Mouse (Mus musculus) ES-E14 (cell line): ENCODE measurements around the gene Paxx. TPM values are rescaled to one million over a fixed set of nuclear protein-coding genes. Genes with fewer than 3 reads are reported as not detected.

Experiments used
- DNase-seq: peaks from one replicate; pipeline ENCODE4 v3.0.0-alpha.2; 2013; ENCODE audit warnings: low read depth, low spot score
- H3K27ac ChIP-seq: 2 replicates; pipeline ENCODE4 v1.5.1; 2012; ENCODE audit warnings: low read depth, mild to moderate bottlenecking, low read length, moderate library complexity, mixed read lengths; ENCODE audit not compliant: poor library complexity, insufficient read depth, severe bottlenecking
- H3K36me3 ChIP-seq: 2 replicates; pipeline ENCODE4 v1.6.1; 2012; ENCODE audit warnings: mild to moderate bottlenecking, low read length, moderate library complexity, mixed read lengths; ENCODE audit not compliant: control insufficient read depth, poor library complexity, insufficient read depth, severe bottlenecking
- H3K4me1 ChIP-seq, 2 experiments: fragments of 150-350 bp in 1 of 2; sonication (generic) in 1 of 2; 2 replicates each; pipeline ENCODE4 v1.6.1; 2012; ENCODE audit warnings: low read length in 2 of 2, mild to moderate bottlenecking in 1 of 2, mixed read lengths in 1 of 2; ENCODE audit not compliant: control insufficient read depth in 2 of 2, insufficient read depth in 2 of 2, poor library complexity in 1 of 2
- H3K4me3 ChIP-seq, 2 experiments: fragments of 150-350 bp in 1 of 2; sonication (generic) in 1 of 2; 2 replicates each; pipeline ENCODE4 v1.5.1; 2012; ENCODE audit warnings: low read length in 2 of 2, low read depth in 1 of 2, mild to moderate bottlenecking in 1 of 2, mixed read lengths in 1 of 2; ENCODE audit not compliant: insufficient read depth in 1 of 2, poor library complexity in 1 of 2, severe bottlenecking in 1 of 2
- H3K9ac ChIP-seq: 2 replicates; pipeline ENCODE4 v1.6.1; 2012; ENCODE audit warnings: low read depth, mild to moderate bottlenecking, low read length, mixed read lengths; ENCODE audit not compliant: poor library complexity, insufficient read depth, severe bottlenecking
- H3K9me3 ChIP-seq: fragments of 150-350 bp; sonication (generic); 2 replicates; pipeline ENCODE4 v1.6.1; 2012; ENCODE audit warnings: low read depth, mild to moderate bottlenecking, low read length; ENCODE audit not compliant: control insufficient read depth, insufficient read depth
- CHD2 ChIP-seq: IDR thresholded peaks from 2 replicates; pipeline ENCODE4 v1.6.1; 2014; ENCODE audit warnings: mild to moderate bottlenecking, low read depth, low read length, inconsistent platforms
- HCFC1 ChIP-seq: IDR thresholded peaks from 2 replicates; pipeline ENCODE4 v1.6.1; 2012; ENCODE audit warnings: low read length, inconsistent platforms, borderline replicate concordance; ENCODE audit not compliant: insufficient read depth
- MAFK ChIP-seq: IDR thresholded peaks from 2 replicates; pipeline ENCODE4 v1.6.1; 2014; ENCODE audit warnings: mild to moderate bottlenecking, low read depth, low read length, inconsistent platforms; ENCODE audit not compliant: insufficient read depth
- ZC3H11A ChIP-seq: IDR thresholded peaks from 2 replicates; pipeline ENCODE4 v1.6.1; 2012; ENCODE audit warnings: low read depth, mild to moderate bottlenecking, inconsistent platforms, low read length, borderline replicate concordance
- ZNF384 ChIP-seq: IDR thresholded peaks from 2 replicates; pipeline ENCODE4 v1.6.1; 2012; ENCODE audit warnings: low read depth, low read length, inconsistent platforms
- in situ Hi-C, 2 experiments: fragments of 600-800 bp; cut with MboI; formaldehyde crosslinking; loops; one replicate each; pipeline ENCODE4 v1.15.1; 2025; ENCODE audit warnings: low sequenced_read_pairs in 2 of 2, inconsistent platforms in 1 of 2; ENCODE audit not compliant: unreplicated experiment in 2 of 2
- total RNA-seq: library from RNA; depleted of rRNA; stranded (reverse); fragments of 300-350 nt; gene quantifications from 2 replicates; pipeline ENCODE4 v1.2.3, GENCODE M21; 2012

The Paxx gene
- total RNA-seq, 1 experiment = 4.8 TPM

- no peak for DNase-seq
- H3K9me3 ChIP-seq = no peaks in the 10 kb centered on the region
- no peak overlapping the region for H3K4me3 ChIP-seq
- in situ Hi-C loops = no loop called here
- no peak overlapping the region for H3K27ac ChIP-seq
- no peak overlapping the region for H3K9ac ChIP-seq
- no peaks in the 10 kb centered on the region for H3K4me1 ChIP-seq
- TF ChIP-seq CHD2 = no peak
- no peak for TF ChIP-seq HCFC1
- TF ChIP-seq MAFK = no peak
- TF ChIP-seq ZNF384 = no peak
- no peak for TF ChIP-seq ZC3H11A
- no peaks in the 10 kb centered on the region for H3K36me3 ChIP-seq
Measured at GRCm38 (mm10) chr2:25468962-25469915, 8.3 kb upstream of the Paxx start.

DNA sequence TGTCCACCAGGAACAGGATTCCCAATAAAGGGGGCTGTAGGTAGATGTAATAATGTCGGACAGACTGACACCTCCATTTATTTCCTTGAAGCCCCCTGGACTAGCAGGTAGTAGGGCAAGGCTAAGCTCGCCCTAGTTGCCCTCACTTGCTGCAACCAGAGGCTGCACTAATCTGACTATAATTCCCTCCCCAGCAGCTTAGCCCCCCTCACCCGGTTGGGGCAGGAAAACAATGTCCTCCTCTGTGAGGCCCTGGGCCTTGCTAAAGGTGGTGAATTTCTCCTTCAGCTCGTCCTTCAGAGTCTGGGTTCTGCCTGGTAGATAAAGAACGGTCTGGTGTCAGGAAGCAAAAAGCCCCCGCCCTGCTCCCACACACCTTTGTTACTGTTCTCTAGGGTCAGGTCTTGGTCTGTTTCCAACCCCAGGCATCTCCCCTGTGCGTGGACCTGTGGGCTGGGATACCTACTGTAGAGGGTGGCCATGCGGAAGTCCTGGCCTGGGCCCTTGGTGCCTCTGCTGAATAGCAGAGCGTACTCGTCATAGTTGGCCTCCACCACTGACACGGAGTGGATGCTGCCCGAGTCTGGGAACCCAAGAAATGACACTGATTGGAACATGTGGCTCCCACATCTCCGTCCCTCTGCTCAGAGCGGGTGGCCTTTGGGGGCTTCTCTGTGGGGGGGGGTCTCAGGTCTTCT lies 6.9 kb upstream of the Paxx start:
- Histone ChIP-seq H3K9me3 (no peaks in the 10 kb centered on the region), H3K36me3 (no peaks in the 10 kb centered on the region), H3K9ac (no peak overlapping the region), H3K4me3 (no peak overlapping the region), H3K4me1 (no peaks in the 10 kb centered on the region), H3K27ac (no peak overlapping the region)
- in situ Hi-C loops = no loop called here
- no peak for TF ChIP-seq MAFK
- TF ChIP-seq ZC3H11A = no peak
- no peak for TF ChIP-seq HCFC1
- TF ChIP-seq ZNF384 = no peak
- no peak for TF ChIP-seq CHD2
- no peak for DNase-seq

DNA sequence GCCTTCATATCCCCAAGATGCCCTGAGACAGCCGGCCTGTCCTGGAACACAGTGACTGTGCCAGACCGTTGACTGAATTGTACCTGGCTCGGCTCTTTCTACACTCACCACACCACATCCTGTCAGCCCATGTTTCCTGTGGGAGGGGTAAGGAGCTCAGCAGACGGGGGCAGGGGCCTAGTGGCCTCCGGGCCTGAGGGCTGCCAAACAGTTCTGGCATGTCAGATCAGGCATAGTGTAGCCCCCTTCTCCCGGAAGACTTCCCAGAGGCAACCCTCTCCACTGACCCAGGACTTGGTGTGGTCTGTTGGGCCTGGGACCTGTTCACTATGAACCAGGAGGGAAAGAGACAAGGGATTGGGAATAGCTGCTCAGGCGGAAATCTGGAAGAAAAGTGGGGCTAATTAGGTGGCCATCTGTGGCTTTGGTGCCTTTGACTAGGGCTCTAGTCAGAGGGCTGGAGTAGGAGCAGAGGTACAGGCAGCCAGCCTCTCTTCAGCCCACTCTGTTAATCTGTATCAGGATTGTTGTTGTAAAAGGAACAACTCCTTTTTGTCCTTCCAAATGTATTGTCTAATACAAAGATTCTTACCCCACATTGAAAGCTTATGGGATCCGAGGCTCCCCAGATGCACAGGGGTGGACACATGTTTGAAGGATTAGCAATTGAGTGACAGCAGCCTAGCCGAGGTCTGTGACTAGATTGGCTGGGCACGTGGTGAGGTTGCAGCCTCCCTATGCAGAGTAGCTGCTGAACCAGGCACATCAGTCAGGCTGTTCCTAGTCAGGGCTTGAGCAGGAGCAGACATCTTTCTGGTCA lies 5.1 kb upstream of the Paxx start:
- H3K9ac ChIP-seq = no peak overlapping the region
- H3K4me1 ChIP-seq = peaks cover 0 to 3% of the 10 kb centered on the region in 2 experiments; a peak in 1 of 4 replicates
- no peaks in the 10 kb centered on the region for H3K36me3 ChIP-seq
- no peak for DNase-seq
- no peak overlapping the region for H3K4me3 ChIP-seq
- in situ Hi-C loops = no loop called here
- H3K27ac ChIP-seq = no peak overlapping the region
- no peaks in the 10 kb centered on the region for H3K9me3 ChIP-seq
- TF ChIP-seq ZNF384 (no peak), MAFK (no peak), CHD2 (no peak), ZC3H11A (no peak), HCFC1 (no peak)

GRCm38 (mm10) chr2:25465256-25465655 lies 4.4 kb upstream of the Paxx start:
- Histone ChIP-seq H3K4me3 (no peak overlapping the region), H3K9ac (no peak overlapping the region), H3K4me1 (peaks cover 0 to 3% of the 10 kb centered on the region in 2 experiments; a peak in 1 of 4 replicates), H3K9me3 (no peaks in the 10 kb centered on the region), H3K27ac (no peak overlapping the region), H3K36me3 (no peaks in the 10 kb centered on the region)
- no peak for DNase-seq
- in situ Hi-C loops = no loop called here
- TF ChIP-seq HCFC1 (no peak), MAFK (no peak), ZNF384 (no peak), ZC3H11A (no peak), CHD2 (no peak)
